Mouse (Mus musculus) kidney, adult 2 months (tissue): Measurements from ENCODE around the gene Cnot4. TPM values are rescaled to one million over a fixed set of nuclear protein-coding genes. Genes with fewer than 3 reads are reported as not detected.
"Not testable (repeated sequence)": the region's sequence is repeated elsewhere in the genome, so short reads cannot be mapped to it uniquely, and the experiment has no call there.

Source experiments
- DNase-seq: peaks from one replicate; pipeline ENCODE4 v3.0.0; 2021
- H3K27ac ChIP-seq: fragments of 200-500 bp; 2 replicates; pipeline ENCODE4 v1.5.1; 2012; ENCODE audit warnings: low read depth, low read length, control low read depth, inconsistent platforms; ENCODE audit not compliant: insufficient read depth
- H3K27me3 ChIP-seq: fragments of 200-500 bp; replicated peaks from 2 replicates; pipeline ENCODE4 v1.6.1; 2012; ENCODE audit warnings: mild to moderate bottlenecking, moderate library complexity, low read length, inconsistent platforms; ENCODE audit not compliant: control insufficient read depth, insufficient read depth
- H3K36me3 ChIP-seq: fragments of 200-500 bp; 2 replicates; pipeline ENCODE4 v1.6.1; 2012; ENCODE audit warnings: mild to moderate bottlenecking, moderate library complexity, low read length, inconsistent platforms; ENCODE audit not compliant: control insufficient read depth, insufficient read depth
- H3K4me1 ChIP-seq: fragments of 200-500 bp; 2 replicates; pipeline ENCODE4 v1.6.1; 2011; ENCODE audit warnings: low read length; ENCODE audit not compliant: control insufficient read depth, insufficient read depth
- H3K4me3 ChIP-seq: fragments of 200-500 bp; 2 replicates; pipeline ENCODE4 v1.5.1; 2011; ENCODE audit warnings: mild to moderate bottlenecking, low read depth, low read length, control low read depth; ENCODE audit not compliant: insufficient read depth
- CTCF ChIP-seq: fragments of 200-500 bp; conservative IDR thresholded peaks from 2 replicates; pipeline ENCODE4 v1.5.1; 2011; ENCODE audit warnings: low read depth, mild to moderate bottlenecking, control low read depth, low read length, moderate library complexity, mixed read lengths; ENCODE audit not compliant: insufficient read depth, insufficient read length
- POLR2A ChIP-seq: fragments of 200-500 bp; IDR thresholded peaks from one replicate; pipeline ENCODE4 v1.6.1; 2011; ENCODE audit warnings: low read depth, low read length, control low read depth
- WGBS: fragments of 180-500 bp; shearing (Covaris S2); methylation state at CpG from one replicate; pipeline ENCODE4 v1.1.7; 2018; 5-methylcytosine and 5-hydroxymethylcytosine counted together
- polyA plus RNA-seq: library from polyadenylated mRNA; depleted of rRNA; stranded (reverse); fragments of >200 nt; gene quantifications from 2 replicates; pipeline ENCODE4 v1.2.3, GENCODE M21; 2012; rRNA removed

The Cnot4 gene
- 11.9 and 13.5 TPM in 2 replicates for polyA plus RNA-seq

DNA sequence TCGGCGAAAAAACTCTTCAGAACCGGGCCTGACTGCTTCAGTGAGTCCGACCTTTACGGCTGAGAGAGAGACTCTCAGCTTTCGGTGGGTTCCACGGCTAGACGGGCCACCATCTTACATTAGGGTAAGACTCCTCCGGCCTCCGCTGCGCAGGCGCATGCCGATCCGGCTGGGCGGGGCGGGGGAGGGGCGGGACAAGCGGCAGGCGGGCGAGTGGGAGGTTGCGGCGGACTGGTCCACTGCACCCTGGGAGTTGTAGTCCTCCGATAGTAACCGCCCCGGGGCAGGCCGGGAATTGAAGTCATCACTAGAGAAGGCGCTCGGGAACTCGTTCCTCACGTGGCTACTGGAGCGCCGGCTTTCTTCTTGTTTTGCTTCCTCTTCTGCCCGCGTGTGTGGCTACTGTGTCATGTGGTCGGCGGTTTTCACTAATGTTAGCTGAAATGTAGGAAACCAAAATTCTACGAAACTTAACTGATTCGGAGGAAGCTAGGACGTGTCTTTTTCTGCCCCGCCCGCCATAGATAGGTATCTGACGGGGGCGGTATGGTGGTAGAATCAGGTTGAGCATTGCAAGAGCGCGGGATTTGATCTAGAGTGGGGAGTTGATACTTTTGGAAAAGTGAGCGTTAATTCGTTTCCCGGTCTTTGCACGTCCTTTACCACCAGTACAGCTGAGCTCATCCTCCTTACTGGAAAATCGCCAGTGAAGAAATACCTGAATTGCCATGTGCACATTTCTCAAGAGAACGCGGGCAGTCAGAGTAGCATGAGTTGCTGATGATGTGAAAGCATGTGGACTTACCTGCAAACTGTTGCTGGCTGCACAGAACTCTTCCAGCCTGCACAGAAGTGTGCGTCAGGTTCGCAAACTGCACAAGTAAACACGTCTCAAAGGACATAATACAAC is at the start of gene Cnot4:
TSS of gene Cnot4 (minus strand) at position 146 of the 910 bp plus-strand sequence.
- H3K4me3 ChIP-seq: peak within 1 kb of the TSS; percentile 68
- H3K27me3 ChIP-seq: no peaks in the 10 kb centered on the region
- peaks cover 5% of the 10 kb centered on the region; the same call in 1 of the 2 replicates for H3K4me1 ChIP-seq
- no peaks in the 10 kb centered on the region for H3K36me3 ChIP-seq
- H3K27ac ChIP-seq: peak within 1 kb of the TSS; percentile 61
- under 1% methylated on average over 55 of the region's 55 CpGs for WGBS
- DNase-seq: peak; percentile 100
- TF ChIP-seq POLR2A (peak; percentile 40), CTCF (no peak)

GRCm38 (mm10) chr6:35179299-35179698 is 45.8 kb upstream of the Cnot4 start:
- over 99% methylated on average over 3 of the region's 3 CpGs for WGBS
- H3K4me1 ChIP-seq, H3K36me3 ChIP-seq, H3K4me3 ChIP-seq, H3K27me3 ChIP-seq, DNase-seq, H3K27ac ChIP-seq: not testable (repeated sequence)

GRCm38 (mm10) chr6:35177650-35178272 is 44.2 kb upstream of the Cnot4 start:
- no peak overlapping the region for H3K27ac ChIP-seq
- DNase-seq: no peak
- H3K4me1 ChIP-seq: no peaks in the 10 kb centered on the region; the same call in 1 of the 2 replicates
- TF ChIP-seq CTCF (no peak), POLR2A (no peak)
- H3K27me3 ChIP-seq: no peaks in the 10 kb centered on the region
- no peaks in the 10 kb centered on the region for H3K36me3 ChIP-seq
- H3K4me3 ChIP-seq: peak overlapping the region; percentile 75
- WGBS: 1% methylated on average over 66 of the region's 69 CpGs

- Histone ChIP-seq H3K27ac (peak within 1 kb of the TSS; percentile 92), H3K36me3 (no peaks in the 10 kb centered on the region), H3K4me3 (peak within 1 kb of the TSS; percentile 75), H3K4me1 (no peaks in the 10 kb centered on the region; the same call in 1 of the 2 replicates), H3K27me3 (no peaks in the 10 kb centered on the region)
- 3% methylated on average over 33 of the region's 34 CpGs for WGBS
- TF ChIP-seq POLR2A (no peak), CTCF (no peak)
- peak; percentile 91 for DNase-seq
Observed at GRCm38 (mm10) chr6:35176979-35177649, 43.6 kb upstream of the Cnot4 start, which contains the start of gene Nup205. Nup205 (plus strand) TSS chr6:35177421.

- 81% methylated on average over 4 of the region's 4 CpGs for WGBS
- no peak for DNase-seq
- H3K36me3 ChIP-seq: no peaks in the 10 kb centered on the region
- TF ChIP-seq CTCF: no peak
- no peak for TF ChIP-seq POLR2A
- no peaks in the 10 kb centered on the region; the same call in 1 of the 2 replicates for H3K4me1 ChIP-seq
- no peak overlapping the region for H3K27ac ChIP-seq
- no peaks in the 10 kb centered on the region for H3K27me3 ChIP-seq
- H3K4me3 ChIP-seq: no peak overlapping the region
Observed at GRCm38 (mm10) chr6:35173181-35173580, 39.7 kb upstream of the Cnot4 start.

DNA sequence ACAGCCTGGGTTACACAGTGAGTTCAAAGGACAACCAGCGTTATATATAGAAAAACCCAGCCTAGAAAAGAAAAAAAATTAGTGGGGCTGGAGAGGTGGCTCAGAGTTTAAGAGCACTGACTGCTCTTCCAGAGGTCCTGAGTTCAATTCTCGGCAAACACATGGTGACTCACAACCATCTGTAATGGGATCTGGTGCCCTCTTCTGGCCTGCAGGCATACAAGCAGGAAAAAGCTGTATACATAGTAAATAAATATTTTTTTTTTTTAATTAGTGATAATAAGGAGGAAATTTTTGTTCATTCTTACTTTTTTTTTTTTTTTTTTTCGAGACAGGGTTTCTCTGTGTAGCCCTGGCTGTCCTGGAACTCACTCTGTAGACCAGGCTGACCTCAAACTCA is 38.5 kb upstream of the Cnot4 start:
- H3K4me3 ChIP-seq, DNase-seq, H3K27me3 ChIP-seq, H3K36me3 ChIP-seq, H3K4me1 ChIP-seq, H3K27ac ChIP-seq: not testable (repeated sequence)
- 59% methylated on average over 3 of the region's 3 CpGs for WGBS
- TF ChIP-seq CTCF: 0 out of 2 replicates have a peak, but pooled peaks have one; percentile 20
